Mouse (Mus musculus) left cerebral cortex, postnatal 4 days (tissue): ENCODE data around the gene Npm1. TPM values are rescaled to one million over a fixed set of nuclear protein-coding genes. Genes with fewer than 3 reads are reported as not detected.
A peak's percentile ranks its signal among the peaks of the same experiment; 100 is the strongest.

ENCODE experiments used
- DNase-seq: peaks from one replicate; pipeline ENCODE4 v3.0.0-alpha.2; 2022
- intact Hi-C: fragments of 180-260 bp; cut with DNase I; formaldehyde crosslinking; loops from one replicate; pipeline ENCODE4 v1.15.1; 2025
- total RNA-seq, 2 experiments: library from RNA; stranded (reverse); gene quantifications; 2 replicates each; pipeline ENCODE4 v1.2.3; 2021

Gene Npm1
- total RNA-seq, 2 experiments from 2014 or later = 303 to 338 TPM

DNA sequence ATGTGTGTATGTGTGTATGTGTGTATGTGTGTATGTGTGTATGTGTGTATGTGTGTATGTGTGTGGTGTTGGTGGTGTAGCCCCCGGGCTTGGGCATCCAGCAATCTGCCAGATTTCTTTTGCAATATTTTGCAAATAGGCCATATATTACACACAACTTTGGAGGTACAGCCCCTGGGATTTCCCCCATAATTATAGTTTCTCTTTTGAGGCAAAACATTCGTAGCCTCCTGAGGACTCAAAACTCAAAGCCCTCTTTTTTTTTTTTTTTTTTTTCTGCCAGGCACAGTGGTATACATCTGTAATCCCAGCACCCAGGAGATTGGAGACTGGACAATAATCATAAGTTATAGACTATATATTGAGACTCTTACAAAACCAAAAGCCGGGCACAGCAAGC lies 18.8 kb upstream of the Npm1 start:
- intact Hi-C loops = no loop called here
- no peak for DNase-seq

DNA sequence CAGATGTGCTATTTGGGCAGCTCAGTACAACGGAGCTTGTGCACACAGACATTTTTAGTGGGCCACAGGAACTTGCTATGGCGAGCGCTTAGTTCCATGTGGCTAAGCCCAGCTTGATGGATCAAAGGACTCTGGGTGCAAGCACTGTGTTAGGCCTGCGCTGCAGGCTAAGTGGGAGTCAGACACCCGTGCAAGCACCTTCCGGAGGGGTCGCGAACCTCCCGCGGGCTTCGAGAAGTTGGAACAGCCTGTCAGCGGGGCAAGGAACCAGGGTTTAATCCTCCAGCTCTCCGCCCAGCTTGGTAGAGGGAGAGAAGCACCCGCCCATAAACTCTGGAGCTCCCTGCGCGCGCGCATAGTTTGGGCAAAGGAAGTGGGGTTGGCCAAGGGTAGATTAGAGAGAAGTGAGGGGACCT lies 17.7 kb upstream of the Npm1 start:
- intact Hi-C loops = no loop called here

DNA sequence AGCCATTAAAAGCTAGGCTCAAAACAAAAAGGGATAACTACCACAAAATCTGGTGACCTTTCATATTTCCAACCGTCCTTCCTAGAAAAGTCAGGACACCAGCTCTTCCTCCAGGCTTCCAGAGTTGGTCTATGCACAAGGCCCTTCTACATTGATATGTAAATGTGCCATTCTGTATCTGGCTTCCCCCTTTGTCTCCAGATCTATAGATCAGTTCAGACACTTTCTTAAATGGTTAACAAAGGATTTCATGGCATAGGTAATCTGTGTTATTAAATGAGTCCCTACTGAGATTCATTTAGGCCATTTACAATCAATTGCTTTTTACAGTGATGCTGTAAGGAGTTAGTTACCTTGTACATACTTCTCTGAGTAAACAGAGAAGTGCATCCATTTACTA lies 16.8 kb upstream of the Npm1 start:
- intact Hi-C loops = loop anchor here (5.0 to 10.0 kb wide), 4 partner anchors 115 to 542 kb away; no protein-coding TSS in a partner anchor
- DNase-seq = no peak

More for the DNA sequence above, 17.7 kb upstream of the Npm1 start:
- no peak for DNase-seq

DNA sequence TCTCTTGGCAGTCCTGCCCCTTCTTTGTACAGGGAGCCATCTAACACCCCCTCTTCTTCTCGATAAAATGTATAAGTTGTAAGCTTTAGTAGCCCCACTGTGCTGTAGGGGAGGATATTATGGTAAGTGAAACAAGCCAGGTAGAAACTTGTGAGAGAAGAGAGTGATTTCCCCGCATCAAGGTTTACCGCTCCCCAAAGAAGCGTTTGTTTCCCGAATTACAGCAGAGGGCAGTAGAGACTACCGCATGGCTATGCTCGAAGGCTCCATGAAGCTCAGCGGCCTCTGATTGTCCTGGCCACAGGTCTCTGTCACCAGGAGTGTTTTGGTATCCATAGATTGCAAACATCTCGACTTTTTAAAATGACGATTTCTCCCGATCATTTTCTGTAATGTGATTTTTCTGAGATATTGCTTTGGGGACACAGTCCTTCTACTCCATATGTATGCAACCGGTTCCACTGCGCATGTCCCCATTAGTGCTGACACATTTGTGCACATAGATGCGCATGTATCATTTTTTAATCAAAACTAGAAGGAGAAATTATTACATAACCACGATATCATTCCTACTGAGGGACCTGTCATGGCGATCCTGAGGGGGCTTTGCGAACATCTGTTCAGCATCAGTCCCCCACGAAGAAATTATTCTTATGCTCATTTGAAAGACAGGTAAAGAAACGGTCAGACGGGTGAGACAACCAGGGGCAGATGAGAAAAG lies 13.7 kb upstream of the Npm1 start:
- intact Hi-C loops = loop anchor here (5.0 to 10.0 kb wide), 4 partner anchors 118 to 546 kb away; no protein-coding TSS in a partner anchor
- peak; percentile 61 for DNase-seq

DNA sequence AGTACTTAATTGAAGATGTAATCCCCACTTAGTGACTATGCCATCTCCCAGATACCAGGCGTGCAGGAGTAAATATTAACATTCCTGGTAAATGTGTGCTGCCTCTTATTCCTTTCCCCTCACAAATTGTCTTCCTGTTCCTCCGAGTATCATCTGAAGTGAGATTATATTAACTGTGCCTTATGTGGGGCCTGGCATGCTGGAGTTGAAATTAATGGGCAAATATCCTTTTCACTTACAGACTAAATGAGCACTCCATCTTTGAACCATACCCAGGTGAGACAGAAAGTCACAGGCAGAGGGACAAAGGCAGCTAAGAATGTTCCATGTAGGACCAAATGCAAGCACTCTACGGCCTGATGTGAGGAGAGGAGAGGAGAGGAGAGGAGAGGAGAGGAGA lies 12.8 kb upstream of the Npm1 start:
- intact Hi-C loops = loop anchor here (5.0 to 10.0 kb wide), 4 partner anchors 119 to 547 kb away; no protein-coding TSS in a partner anchor

DNA sequence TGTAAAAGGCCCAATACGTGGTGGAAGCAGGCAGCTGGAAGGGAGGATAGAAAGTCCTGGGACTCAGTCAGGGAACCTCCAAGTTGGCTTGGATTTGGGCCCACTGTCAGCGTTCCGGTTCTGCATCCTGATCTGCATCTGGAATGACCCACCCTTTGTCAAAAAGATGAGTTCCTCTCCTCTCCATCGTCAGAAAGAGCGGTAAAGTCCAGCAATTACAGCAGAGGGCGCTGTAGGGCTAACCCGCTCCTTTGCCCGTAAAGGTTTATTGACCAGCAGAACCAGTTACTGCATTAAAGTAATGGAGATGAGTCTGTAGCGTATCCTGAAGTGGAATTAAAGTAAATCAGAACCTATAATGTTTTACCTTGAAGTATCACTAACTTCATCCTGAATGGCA lies 7.5 kb upstream of the Npm1 start:
- peak; percentile 63 for DNase-seq
- intact Hi-C loops = loop anchor here (10.0 kb wide), 1 partner anchor 124 kb away; no protein-coding TSS in a partner anchor

More for the DNA sequence above, 12.8 kb upstream of the Npm1 start:
- no peak for DNase-seq

DNA sequence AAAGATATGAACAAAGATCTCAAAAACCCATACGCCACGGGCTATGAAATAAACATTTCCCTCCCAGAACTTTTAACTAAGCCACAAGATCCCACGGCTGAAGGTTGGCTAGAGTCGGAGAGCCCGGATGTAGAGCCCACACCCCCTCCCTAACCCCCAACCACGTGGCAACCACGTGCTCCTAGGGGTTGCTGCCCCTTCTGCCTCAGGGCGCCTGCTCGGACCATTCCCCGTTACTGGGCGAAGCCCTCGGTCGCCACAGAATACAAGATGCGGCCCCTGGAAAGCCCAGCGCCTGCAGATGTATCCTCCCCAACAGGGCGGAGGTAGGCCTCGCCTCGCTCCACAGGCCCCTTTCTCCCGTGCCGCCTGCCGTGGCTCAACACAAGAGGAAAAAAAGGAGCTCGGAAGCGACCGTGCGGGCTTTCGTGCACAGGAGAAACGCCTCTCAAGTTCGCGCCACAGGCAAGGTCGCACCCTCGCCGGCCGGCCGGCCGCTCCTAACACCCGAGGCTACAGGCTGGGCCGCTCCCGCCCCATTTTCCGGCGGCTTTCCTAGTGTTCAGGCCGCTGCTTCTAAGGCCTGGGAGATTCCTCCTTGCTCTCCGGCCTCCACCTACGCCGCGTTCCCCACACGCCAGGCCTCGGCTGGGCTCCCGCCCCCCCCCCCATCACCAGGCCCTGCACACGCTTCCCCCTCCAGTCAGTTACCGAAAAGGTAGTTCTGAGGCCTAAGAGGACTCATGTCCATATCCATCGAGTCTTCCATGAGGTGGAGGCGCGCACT lies 602 bp downstream of the Npm1 start:
- intact Hi-C loops = no loop called here
- peak; percentile 79 for DNase-seq

DNA sequence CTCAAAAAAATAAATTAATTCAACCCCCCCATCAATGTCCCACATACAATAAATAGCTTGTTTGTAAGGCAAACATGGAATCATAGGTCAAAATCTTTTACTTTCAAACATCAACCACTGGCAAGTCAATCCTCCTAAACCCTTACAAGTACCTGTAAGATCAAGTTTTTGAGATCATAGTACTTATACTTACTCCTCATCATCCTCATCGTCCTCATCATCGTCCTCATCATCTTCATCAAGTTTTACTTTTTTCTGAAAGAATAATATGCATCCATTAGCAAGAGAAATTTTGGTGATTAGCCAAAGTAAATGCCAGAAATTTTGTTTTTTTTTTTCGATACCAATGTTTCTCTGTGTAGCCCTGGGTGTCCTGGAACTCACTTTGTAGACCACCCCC lies 3.3 kb downstream of the Npm1 start:
- intact Hi-C loops = no loop called here

DNA sequence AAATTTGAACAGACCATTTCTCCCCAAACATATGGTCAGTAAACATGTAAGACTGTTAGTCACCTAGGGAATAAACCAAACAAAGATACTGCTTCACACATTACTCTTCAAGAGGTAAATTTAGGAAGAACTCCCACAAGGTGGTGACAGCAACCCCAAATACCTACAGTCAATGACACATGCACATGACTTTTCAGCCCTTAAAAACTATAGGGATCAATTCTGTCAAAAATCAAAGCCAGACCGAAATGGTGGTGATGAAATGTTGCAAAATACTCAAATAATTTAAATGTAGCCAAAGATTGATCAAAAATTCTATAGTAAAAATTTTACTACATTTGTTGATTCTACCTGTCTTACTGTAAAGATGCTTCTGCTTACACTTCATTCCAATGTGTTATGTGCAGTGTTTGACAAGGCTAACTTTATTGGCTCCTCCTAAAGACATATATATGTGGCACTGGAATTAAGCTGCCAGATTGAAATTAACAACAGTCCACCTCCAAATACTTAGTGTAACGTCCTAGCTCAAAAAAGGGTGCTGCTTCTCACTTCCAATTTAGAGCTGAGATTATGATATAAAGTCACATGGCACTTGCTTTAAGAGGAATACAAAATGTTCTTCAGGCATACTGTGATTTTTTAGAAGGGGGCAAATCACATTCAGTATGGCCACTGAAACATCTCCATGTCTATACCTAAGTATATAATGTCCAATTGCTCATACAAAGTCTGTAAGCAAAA lies 5.4 kb downstream of the Npm1 start:
- DNase-seq = no peak
- intact Hi-C loops = no loop called here

More for the DNA sequence above, 3.3 kb downstream of the Npm1 start:
- no peak for DNase-seq

DNA sequence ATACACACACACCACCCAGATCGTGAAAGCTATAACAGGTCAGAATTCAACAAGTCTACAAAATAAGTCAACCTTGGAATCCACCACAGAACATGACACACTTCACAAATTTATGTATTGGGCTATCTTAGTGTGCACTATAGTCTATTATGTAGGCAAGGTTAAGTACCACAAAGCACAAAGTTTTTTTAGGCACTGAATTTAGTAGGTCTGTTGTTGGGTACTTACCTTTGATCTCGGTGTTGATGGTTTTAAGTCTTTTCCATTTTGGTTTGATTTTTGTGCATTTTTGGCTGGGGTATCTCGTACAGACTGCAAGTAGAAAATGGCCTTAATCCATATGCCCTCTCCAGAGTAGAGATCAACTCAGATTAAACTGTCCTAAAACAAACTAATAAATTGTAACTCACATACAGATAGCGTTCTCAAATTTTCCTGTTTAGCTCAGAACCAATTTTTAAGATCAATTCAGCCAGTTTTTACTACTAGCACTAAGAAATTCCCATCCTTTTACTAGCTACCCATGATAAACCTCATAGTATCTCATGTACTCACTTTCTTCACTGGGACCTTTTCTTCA lies 6.5 kb downstream of the Npm1 start:
- intact Hi-C loops = no loop called here
- no peak for DNase-seq

DNA sequence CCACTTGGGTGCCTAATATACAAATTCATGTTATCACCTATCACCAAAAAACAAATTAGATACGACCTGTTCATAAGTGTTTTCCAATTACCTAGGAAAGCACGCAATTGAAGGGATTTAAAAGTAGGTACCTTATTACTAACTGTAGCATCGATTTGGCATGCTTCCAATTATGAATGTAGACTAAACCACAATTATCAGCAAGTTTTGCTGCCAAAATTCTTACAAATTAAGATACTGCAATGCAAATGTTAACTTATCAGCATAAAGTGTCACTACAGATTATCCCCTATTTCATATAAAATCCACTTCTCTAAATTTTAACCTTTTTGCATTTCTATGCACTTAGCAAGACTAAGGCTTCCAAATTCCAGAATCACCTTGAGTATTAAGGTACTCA lies 8.5 kb downstream of the Npm1 start:
- DNase-seq = no peak
- intact Hi-C loops = no loop called here

DNA sequence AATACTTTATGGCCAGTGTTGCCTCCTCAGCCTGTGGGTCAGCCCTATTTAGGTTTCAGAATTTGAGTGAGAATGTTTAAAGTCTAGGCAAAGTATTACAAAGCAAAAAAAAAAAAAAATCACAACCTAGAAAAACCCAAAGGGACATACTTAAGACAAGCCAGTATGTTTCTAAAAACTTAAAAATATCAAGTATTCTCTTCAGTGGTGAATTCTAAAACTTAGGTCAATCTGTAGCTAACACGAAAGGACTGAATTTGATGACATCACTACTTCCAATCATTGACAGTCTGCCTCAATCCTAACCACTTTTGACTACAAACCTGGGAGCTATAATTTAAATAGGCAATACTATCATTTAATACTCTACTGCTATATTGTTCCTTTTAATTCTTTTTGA lies 10.0 kb downstream of the Npm1 start:
- intact Hi-C loops = no loop called here
- DNase-seq = no peak

DNA sequence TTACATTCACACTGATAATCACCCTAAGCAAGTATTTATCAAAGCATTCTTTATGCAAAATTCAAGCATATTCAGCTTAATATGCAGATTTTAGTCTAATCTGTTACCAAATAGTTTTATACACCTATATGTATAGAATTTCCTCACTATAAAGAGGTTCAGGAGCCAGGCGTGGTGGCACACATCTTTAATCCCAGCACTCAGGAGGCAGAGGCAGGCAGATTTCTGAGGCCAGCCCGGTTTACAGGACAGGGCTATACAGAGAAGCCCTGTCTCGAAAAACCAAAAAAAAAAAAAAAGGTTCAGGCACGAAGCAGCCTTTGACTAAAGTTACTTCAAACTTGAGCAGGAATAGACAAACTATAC lies 11.2 kb downstream of the Npm1 start:
- intact Hi-C loops = no loop called here
- DNase-seq = no peak

DNA sequence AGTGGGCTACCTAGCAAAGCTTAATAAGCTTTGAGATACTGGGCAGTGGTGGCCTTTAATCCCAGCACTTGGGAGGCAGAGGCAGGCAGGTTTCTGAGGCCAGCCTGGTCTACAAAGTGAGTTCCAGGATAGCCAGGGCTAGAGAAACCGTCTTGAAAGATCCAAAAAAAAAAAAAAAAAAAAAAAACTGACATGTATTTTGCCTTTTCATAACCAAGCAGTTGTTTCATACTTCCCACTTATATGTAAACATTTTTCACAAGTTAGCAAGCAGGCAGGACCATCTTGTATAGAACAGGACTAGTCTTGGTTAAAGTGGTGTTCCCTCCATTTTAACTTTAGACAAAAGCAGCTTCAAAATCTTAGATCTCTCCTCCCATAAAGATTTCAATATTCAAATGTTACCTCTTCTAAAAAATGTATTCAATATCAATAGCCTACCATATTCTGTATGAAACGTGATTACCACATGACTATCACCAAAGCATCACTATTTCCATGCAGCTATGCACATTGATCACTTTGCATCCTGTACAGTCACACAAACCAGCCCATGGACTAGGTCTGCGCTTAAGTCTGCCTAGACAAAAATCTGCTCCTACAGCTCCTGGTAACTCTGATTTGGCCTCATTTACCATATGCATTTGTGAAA lies 11.8 kb downstream of the Npm1 start:
- DNase-seq = no peak
- intact Hi-C loops = no loop called here

DNA sequence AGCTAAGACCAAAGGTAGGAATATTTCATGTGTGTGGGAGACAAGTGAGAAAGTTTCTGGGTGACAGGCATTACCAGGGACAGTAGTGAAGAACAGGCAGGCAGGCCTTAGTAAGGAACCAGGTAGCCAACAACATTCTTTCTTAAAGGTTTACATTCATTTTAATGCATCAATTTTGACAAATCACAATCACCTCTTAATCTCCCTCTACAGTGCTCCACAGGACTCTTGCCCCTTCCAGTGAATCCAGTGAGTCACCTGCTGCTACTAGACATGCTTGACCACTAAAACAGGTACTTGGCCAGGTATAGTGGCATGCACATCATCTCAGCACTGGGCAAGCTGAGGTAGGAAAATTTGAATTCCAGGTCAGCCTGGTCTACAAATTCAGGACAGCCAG lies 12.6 kb downstream of the Npm1 start:
- intact Hi-C loops = no loop called here
- no peak for DNase-seq

DNA sequence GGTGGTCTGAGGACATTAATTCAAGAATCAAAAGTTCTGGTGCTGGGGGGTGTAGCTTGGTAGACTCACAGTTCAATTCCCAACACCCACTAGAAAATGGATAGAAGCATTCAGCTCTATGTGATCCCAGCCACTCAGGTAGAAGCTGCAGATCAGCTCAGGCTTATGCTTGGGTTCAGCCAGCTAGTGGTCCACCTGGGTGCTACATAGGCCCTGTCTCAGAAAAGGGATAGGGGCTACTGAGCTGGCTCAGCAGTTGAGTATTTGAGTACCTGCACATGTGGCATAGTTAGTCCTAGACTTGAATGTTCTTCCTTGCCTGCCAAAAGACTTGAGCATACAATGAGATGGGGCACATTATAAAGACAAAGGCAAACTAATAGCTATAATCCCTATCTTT lies 13.6 kb downstream of the Npm1 start:
- no peak for DNase-seq
- intact Hi-C loops = loop anchor here (5.0 to 10.0 kb wide), 3 partner anchors 185 to 805 kb away; partner anchors contain the start of gene Sh3pxd2b

DNA sequence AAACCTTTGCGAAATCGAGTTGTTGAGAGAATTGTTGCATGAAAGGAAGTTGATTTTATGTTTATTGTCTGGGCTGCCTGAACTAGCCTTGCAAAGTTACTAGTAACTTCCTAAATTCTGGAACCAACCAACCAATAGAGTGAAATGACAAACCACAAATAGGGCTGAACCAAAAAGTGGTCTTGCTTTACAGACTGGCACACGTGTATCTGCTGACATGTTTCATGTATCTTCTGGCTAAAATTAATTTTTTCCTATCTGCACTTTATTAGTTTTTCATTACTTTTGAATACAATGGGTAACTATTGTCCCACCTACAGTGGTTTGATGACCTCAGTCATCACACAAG lies 13.9 kb downstream of the Npm1 start:
- DNase-seq = no peak
- intact Hi-C loops = loop anchor here (5.0 to 10.0 kb wide), 3 partner anchors 184 to 804 kb away; partner anchors contain the start of gene Sh3pxd2b

DNA sequence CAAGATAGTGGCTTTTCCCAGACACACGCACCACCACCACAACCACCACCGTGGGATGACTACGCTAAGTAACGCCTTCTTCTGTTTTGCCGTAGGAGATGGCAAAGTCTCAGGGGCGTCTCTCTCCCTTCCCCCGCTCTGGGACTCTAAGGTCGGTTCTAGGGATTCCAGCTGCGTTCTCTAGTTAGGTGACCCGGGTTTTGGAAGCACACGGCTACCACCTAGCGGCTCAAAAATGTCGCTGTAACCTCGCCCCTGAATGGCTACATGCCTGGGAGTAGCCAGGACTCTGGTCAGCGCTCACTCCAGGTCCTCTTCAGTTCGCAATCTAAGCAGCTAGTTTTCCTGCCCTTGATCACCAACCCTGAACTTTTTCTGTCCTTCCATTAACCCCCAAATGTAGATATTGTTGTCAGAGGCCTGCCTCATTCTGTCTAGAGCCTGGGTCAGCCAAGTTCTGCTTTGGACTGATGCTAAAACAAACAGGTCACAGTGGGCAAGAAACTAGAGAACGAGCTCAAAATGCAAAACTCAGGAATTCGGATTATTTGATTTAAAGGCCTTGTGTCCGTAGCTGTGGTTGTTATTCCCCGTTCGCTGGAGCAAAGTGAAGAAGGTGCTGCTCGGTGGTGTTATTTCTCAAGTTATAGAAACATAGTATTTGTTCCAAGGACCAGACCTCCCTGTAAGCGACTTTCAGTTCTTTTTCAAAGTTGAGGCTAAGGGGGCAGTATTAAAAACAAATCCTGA lies 14.5 kb downstream of the Npm1 start:
- intact Hi-C loops = loop anchor here (5.0 to 10.0 kb wide), 3 partner anchors 184 to 804 kb away; partner anchors contain the start of gene Sh3pxd2b
- DNase-seq = peak; percentile 78

DNA sequence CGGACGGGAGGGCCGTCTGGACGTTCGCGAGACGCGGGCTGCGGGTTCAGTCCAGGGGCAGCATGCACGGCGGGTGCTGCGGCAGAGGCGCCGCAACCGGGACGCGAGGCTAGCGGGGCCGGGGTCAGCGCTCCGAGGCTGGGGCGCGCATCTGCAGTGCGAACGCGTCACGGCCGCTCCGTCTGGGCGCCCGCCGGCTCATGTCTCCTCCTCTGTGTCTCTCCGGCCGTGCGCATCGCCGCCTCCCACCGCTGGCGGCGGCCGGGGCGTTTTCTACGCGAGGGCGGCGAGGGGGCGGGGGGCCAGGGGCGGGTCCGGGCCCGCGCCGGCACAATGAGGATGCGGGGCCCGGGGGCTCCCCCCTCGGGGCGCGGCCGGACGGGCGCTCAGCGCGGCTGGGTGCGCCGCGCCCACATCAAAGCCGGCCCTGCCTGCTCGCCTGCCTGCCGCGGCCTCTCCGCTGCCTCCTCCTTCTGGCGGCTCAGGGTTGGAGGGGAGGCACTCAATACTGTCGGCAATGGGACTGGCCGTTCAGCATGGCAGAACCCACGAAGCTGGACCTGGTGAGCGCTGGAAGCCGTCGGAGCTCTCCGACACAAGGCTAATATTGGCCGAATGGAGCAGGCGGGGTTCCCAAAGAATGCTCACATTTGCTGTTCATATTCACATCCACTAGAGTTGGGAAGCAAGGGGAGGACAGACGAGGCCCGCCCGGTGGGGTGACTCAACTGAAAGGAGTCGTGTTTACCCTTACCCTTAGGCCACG lies 15.3 kb downstream of the Npm1 start:
- intact Hi-C loops = loop anchor here (5.0 to 10.0 kb wide), 3 partner anchors 183 to 803 kb away; partner anchors contain the start of gene Sh3pxd2b
- DNase-seq = peak; percentile 44
